Mouse (Mus musculus) inflammation-experienced regulatory T-cells, adult 16 weeks (primary cell): ENCODE data around the gene Kcnh1. TPM values are rescaled to one million over a fixed set of nuclear protein-coding genes. Genes with fewer than 3 reads are reported as not detected.

Source experiments
- polyA plus RNA-seq: library from polyadenylated mRNA; unstranded; fragments of 100-300 nt; shearing (Covaris generic); gene quantifications from one replicate; pipeline ENCODE4 v1.2.1, GENCODE M21; 2017

Gene Kcnh1
- polyA plus RNA-seq = not detected

DNA sequence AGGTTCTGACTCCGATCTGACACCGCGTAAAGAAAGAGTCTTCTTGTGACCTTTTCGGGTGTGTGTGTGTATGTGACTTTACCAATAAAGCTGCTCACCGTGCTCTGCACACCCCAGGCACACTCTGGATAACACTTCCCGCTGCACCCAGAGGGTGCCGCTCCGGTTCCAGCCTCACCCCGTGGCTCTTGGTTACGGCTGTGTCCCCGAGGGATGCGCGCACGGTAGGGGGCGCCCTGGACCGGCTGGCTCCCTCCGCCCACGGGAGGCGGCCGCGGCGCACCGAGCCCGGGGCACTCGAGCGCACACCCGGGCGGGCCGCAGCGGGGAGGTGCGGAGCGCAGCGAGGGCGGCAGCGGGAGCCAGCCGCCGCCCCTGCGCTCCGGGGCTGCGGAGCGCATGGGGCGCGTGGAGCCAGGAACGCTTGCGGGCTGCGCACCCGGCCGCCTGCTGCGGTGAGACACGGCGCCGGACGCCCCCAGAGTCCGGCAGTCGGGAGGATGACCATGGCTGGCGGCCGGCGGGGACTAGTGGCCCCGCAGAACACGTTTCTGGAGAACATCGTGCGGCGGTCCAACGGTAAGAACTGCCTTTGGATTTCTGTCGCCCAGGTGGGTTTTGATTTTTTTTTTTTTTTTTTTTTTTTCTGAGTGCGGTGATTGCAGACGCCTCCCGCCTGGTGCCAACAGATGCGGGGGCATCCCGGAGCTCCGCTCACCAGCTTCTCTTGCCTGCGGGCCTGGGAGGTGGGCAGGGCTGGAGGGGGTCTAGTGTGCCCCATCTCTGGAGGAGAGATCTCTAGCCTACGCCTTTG is at the start of gene Kcnh1:
Gene Kcnh1, plus strand, starts transcription at position 267 of the 814 bp plus-strand sequence.

Other genes starting within 250 kb of the Kcnh1 start
- gene Rd3, start 213.4 kb upstream of the Kcnh1 start, polyA plus RNA-seq = 3.1 TPM
- gene Traf5, start 98.2 kb upstream of the Kcnh1 start, polyA plus RNA-seq = 192 TPM
- gene Rcor3, start 52.7 kb upstream of the Kcnh1 start, polyA plus RNA-seq = 24.7 TPM